Mouse (Mus musculus): Measurements from ENCODE around the gene Il19. TPM values are rescaled to one million over a fixed set of nuclear protein-coding genes. Genes with fewer than 3 reads are reported as not detected.

The Il19 gene
- not detected in 2 replicates for polyA plus RNA-seq (2015; fragmentation: Nextera tagmentation; extraction: Ambion mirVana)

GRCm38 (mm10) chr1:130940065-130940687 is at the start of gene Il19:
Gene Il19 (minus strand): TSS chr1:130940115.

GRCm38 (mm10) chr1:130911401-130912010 is 28.4 kb downstream of the Il19 start, which contains the start of gene Il20:
Gene Il20 (minus strand): TSS chr1:130911451.

GRCm38 (mm10) chr1:130887354-130887753 is 52.6 kb downstream of the Il19 start, which contains the start of gene Il24:
Gene Il24 (minus strand): TSS chr1:130887454.

Other genes starting within 250 kb of the Il19 start
- not detected in 2 replicates for gene Gm29427, start 224.3 kb downstream of the Il19 start, polyA plus RNA-seq (2015; fragmentation: Nextera tagmentation; extraction: Ambion mirVana)
- 29.8 and 33.8 TPM in 2 replicates for gene Yod1, start 222.8 kb downstream of the Il19 start, polyA plus RNA-seq (2015; fragmentation: Nextera tagmentation; extraction: Ambion mirVana)
- gene Pfkfb2, start 210.9 kb downstream of the Il19 start, polyA plus RNA-seq (2015; fragmentation: Nextera tagmentation; extraction: Ambion mirVana) = 4.0 and 4.6 TPM in 2 replicates
- gene AA986860, start 208.1 kb downstream of the Il19 start, polyA plus RNA-seq (2015; fragmentation: Nextera tagmentation; extraction: Ambion mirVana) = 2.8 and 3.0 TPM in 2 replicates
- not detected in 2 replicates for gene Fcamr, start 139.2 kb downstream of the Il19 start, polyA plus RNA-seq (2015; fragmentation: Nextera tagmentation; extraction: Ambion mirVana)
- 0.04 TPM in 1 of 2 replicates, not detected in the other for gene Pigr, start 113.4 kb downstream of the Il19 start, polyA plus RNA-seq (2015; fragmentation: Nextera tagmentation; extraction: Ambion mirVana)
- 3.4 and 3.6 TPM in 2 replicates for gene Fcmr, start 74.4 kb downstream of the Il19 start, polyA plus RNA-seq (2015; fragmentation: Nextera tagmentation; extraction: Ambion mirVana)
- not detected in 2 replicates for gene Il24, start 52.7 kb downstream of the Il19 start, polyA plus RNA-seq (2015; fragmentation: Nextera tagmentation; extraction: Ambion mirVana)
- gene Il20, start 28.7 kb downstream of the Il19 start, polyA plus RNA-seq (2015; fragmentation: Nextera tagmentation; extraction: Ambion mirVana) = not detected in 2 replicates
- gene Il10, start 79.7 kb upstream of the Il19 start, polyA plus RNA-seq (2015; fragmentation: Nextera tagmentation; extraction: Ambion mirVana) = not detected in 2 replicates
- gene Mapkapk2, start 157.7 kb upstream of the Il19 start, polyA plus RNA-seq (2015; fragmentation: Nextera tagmentation; extraction: Ambion mirVana) = 22.0 and 29.0 TPM in 2 replicates
- 16.6 and 19.5 TPM in 2 replicates for gene Dyrk3, start 198.2 kb upstream of the Il19 start, polyA plus RNA-seq (2015; fragmentation: Nextera tagmentation; extraction: Ambion mirVana)
- gene Eif2d, start 213.1 kb upstream of the Il19 start, polyA plus RNA-seq (2015; fragmentation: Nextera tagmentation; extraction: Ambion mirVana) = 28.3 and 28.7 TPM in 2 replicates